Comparison of ENCODE assay signal across 22 mouse cellular contexts in genomic region chr6:135292391-135292790, GRCm38 (mm10). TPM values are rescaled to one million over a fixed set of nuclear protein-coding genes. Genes with fewer than 3 reads are reported as not detected.
A peak's percentile ranks its signal among the peaks of the same experiment; 100 is the strongest.
DNase-seq lines count a peak whose midpoint lies in the region; ATAC-seq lines count a peak whose summit lies in the region.
"Had no signal": no experiment of that assay in that cellular context is flagged by ENCODE, and none has a peak within 500 bp of the region (broad histone marks: within the 10 kb centered on the region; RNA-seq: fewer than 3 reads in every experiment).

No protein-coding gene starts in this region.

- no peak overlapping the region for H3K27ac ChIP-seq in forebrain, embryonic 13.5 days
- no peak overlapping the region for H3K27ac ChIP-seq in neural tube, embryonic 15.5 days (replicated peaks)
- H3K27ac ChIP-seq: embryonic facial prominence, embryonic 15.5 days; forebrain, embryonic 12.5 days; hindbrain, embryonic 10.5 days; liver, embryonic 12.5 days; midbrain, embryonic 12.5 days had no signal

- no peaks in the 10 kb centered on the region for H3K36me3 ChIP-seq in forebrain, embryonic 13.5 days (ENCODE audit: poor library complexity, severe bottlenecking)
- no peaks in the 10 kb centered on the region for H3K36me3 ChIP-seq in neural tube, embryonic 15.5 days
- H3K36me3 ChIP-seq: embryonic facial prominence, embryonic 15.5 days; forebrain, embryonic 12.5 days; hindbrain, embryonic 10.5 days; liver, embryonic 12.5 days; midbrain, embryonic 12.5 days had no signal

- no peaks in the 10 kb centered on the region for H3K9me3 ChIP-seq in forebrain, embryonic 13.5 days (replicated peaks)
- no peaks in the 10 kb centered on the region for H3K9me3 ChIP-seq in neural tube, embryonic 15.5 days (replicated peaks)
- H3K9me3 ChIP-seq: embryonic facial prominence, embryonic 15.5 days; forebrain, embryonic 12.5 days; hindbrain, embryonic 10.5 days; liver, embryonic 12.5 days; midbrain, embryonic 12.5 days had no signal

- no peak overlapping the region for H3K4me2 ChIP-seq in forebrain, embryonic 13.5 days
- no peak overlapping the region for H3K4me2 ChIP-seq in neural tube, embryonic 15.5 days
- H3K4me2 ChIP-seq: embryonic facial prominence, embryonic 15.5 days; forebrain, embryonic 12.5 days; liver, embryonic 12.5 days; midbrain, embryonic 12.5 days had no signal

- 81% methylated on average over 4 of the region's 4 CpGs for WGBS in forebrain, embryonic 13.5 days
- WGBS in neural tube, embryonic 15.5 days: 74% methylated on average over 4 of the region's 4 CpGs

- DNase-seq in adrenal gland, adult 2 months: peak; percentile 18
- no peak for DNase-seq in adrenal gland, adult 8-10 months
- peak; percentile 32 for DNase-seq in kidney, adult 9 months
- DNase-seq in kidney, postnatal 4 days: no peak
- DNase-seq in lung, postnatal 14 days: peak; percentile 33
- no peak for DNase-seq in cerebellum, postnatal 25 days
- DNase-seq: cerebellum, postnatal 10 days; embryo, embryonic 11 days; gastrocnemius, postnatal 14 days; left cerebral cortex, postnatal 4 days; thymus, adult 18-20 months had no signal

- ATAC-seq in forebrain, embryonic 13.5 days: no peak
- ATAC-seq in neural tube, embryonic 15.5 days (ENCODE audit: low FRiP score): no peak
- ATAC-seq: liver, embryonic 12.5 days had no signal

- H3K9ac ChIP-seq in forebrain, embryonic 13.5 days: no peak overlapping the region
- H3K9ac ChIP-seq in neural tube, embryonic 15.5 days (replicated peaks): no peak overlapping the region
- H3K9ac ChIP-seq: embryonic facial prominence, embryonic 15.5 days; forebrain, embryonic 12.5 days; liver, embryonic 12.5 days; midbrain, embryonic 12.5 days had no signal

- H3K4me3 ChIP-seq in forebrain, embryonic 13.5 days: no peak overlapping the region
- H3K4me3 ChIP-seq in neural tube, embryonic 15.5 days (replicated peaks): no peak overlapping the region
- H3K4me3 ChIP-seq: embryonic facial prominence, embryonic 15.5 days; forebrain, embryonic 12.5 days; hindbrain, embryonic 10.5 days; liver, embryonic 12.5 days; midbrain, embryonic 12.5 days had no signal

- H3K4me1 ChIP-seq in forebrain, embryonic 13.5 days: no peaks in the 10 kb centered on the region
- H3K4me1 ChIP-seq in neural tube, embryonic 15.5 days: peaks cover 2% of the 10 kb centered on the region; the same call in 1 of the 2 replicates
- H3K4me1 ChIP-seq: forebrain, embryonic 12.5 days; liver, embryonic 12.5 days; midbrain, embryonic 12.5 days had no signal

- H3K27me3 ChIP-seq in forebrain, embryonic 13.5 days: no peaks in the 10 kb centered on the region
- no peaks in the 10 kb centered on the region for H3K27me3 ChIP-seq in neural tube, embryonic 15.5 days (replicated peaks)
- H3K27me3 ChIP-seq: embryonic facial prominence, embryonic 15.5 days; forebrain, embryonic 12.5 days; liver, embryonic 12.5 days; midbrain, embryonic 12.5 days had no signal

RNA-seq across cellular contexts. Expression of gene Pbp2, which starts 17.8 kb away (rescaled TPM):
- not detected for total RNA-seq in adrenal gland, adult 2 months (2021)
- not detected in 2 replicates for polyA plus RNA-seq in adrenal gland, adult 2 months (2012; rRNA removed)
- total RNA-seq in adrenal gland, adult 8-10 months (2022): not detected
- not detected in 2 replicates for polyA plus RNA-seq in forebrain, embryonic 13.5 days (2015; fragmentation: Nextera tagmentation; extraction: Ambion mirVana)
- 0.14 TPM in 1 of 2 replicates, not detected in the other for polyA plus RNA-seq in neural tube, embryonic 15.5 days (2015; fragmentation: Nextera tagmentation; extraction: Ambion mirVana)
- total RNA-seq: CH12.LX; gastrocnemius, postnatal 14 days; heart, adult 8-10 months; left cerebral cortex, adult 18-20 months; left cerebral cortex, postnatal 4 days had no signal
- polyA plus RNA-seq: forebrain, embryonic 12.5 days; heart, embryonic 16.5 days; hindbrain, embryonic 10.5 days; liver, embryonic 12.5 days; midbrain, embryonic 12.5 days had no signal

RNA-seq across cellular contexts. Expression of gene Gsg1, which starts 38.2 kb away (rescaled TPM):
- not detected for total RNA-seq in adrenal gland, adult 2 months (2021)
- polyA plus RNA-seq in adrenal gland, adult 2 months (2012; rRNA removed): 0.18 TPM in 1 of 2 replicates, not detected in the other
- total RNA-seq in adrenal gland, adult 8-10 months (2022): not detected
- polyA plus RNA-seq in forebrain, embryonic 13.5 days (2015; fragmentation: Nextera tagmentation; extraction: Ambion mirVana): 0.41 and 0.48 TPM in 2 replicates
- polyA plus RNA-seq in neural tube, embryonic 15.5 days (2015; fragmentation: Nextera tagmentation; extraction: Ambion mirVana): 0.59 TPM in 1 of 2 replicates, not detected in the other
- total RNA-seq: CH12.LX; left cerebral cortex, adult 18-20 months; left cerebral cortex, postnatal 4 days had no signal

Comparison
In these comparisons a context has a peak if more than half of its experiments do, and no peak if none do; other contexts are left out.
1. DNase-seq: peak in adrenal gland, adult 2 months (single experiment), kidney, adult 9 months (single experiment) and lung, postnatal 14 days (single experiment); none in adrenal gland, adult 8-10 months (single experiment), kidney, postnatal 4 days (0 of 2) and cerebellum, postnatal 25 days (0 of 2).